Mouse (Mus musculus): ENCODE data around the gene Casp9.

DNA sequence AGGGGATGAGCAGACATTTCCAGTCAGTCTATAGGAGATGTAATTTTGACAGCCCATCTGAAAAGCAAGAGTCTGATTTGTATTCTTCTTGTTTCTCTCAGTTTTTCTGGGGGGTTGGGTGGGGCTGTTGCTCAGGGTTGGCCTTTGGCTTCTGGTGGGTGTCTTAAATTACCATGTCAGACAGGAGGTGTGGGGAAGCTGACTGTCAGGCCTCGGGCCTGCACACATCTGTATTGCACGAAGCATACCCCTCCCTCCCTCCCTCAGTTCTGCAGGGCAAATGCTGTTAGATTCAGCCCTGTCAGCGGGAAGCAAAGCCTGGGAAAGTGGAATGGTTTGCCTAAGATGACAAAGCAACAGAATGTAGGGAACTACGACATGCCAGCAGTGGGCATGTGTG is 3.5 kb downstream of the Casp9 start:
- TF ChIP-seq GATA1 (IDR thresholded peaks at IDR 0.05; ENCODE audit: borderline replicate concordance, low read length) (no peak), FLI1 (IDR thresholded peaks at IDR 0.05; ENCODE audit: low read length) (no peak)
